17 mouse cellular contexts compared by ENCODE assay signal in genomic region chr4:54353657-54354390, GRCm38 (mm10).
A peak's percentile ranks its signal among the peaks of the same experiment; 100 is the strongest.
DNase-seq lines count a peak whose midpoint lies in the region; ATAC-seq and TF ChIP-seq lines count a peak whose summit lies in the region.
"Had no signal": no experiment of that assay in that cellular context is flagged by ENCODE, and none has a peak within 500 bp of the region (broad histone marks: within the 10 kb centered on the region; RNA-seq: fewer than 3 reads in every experiment).

No protein-coding gene starts in this region.

- peaks cover 15% of the 10 kb centered on the region for H3K4me1 ChIP-seq in midbrain, embryonic 10.5 days
- no peaks in the 10 kb centered on the region for H3K4me1 ChIP-seq in midbrain, postnatal 0 days (ENCODE audit: insufficient read depth, low read length)
- peaks cover 18% of the 10 kb centered on the region for H3K4me1 ChIP-seq in forebrain, embryonic 14.5 days (ENCODE audit: control insufficient read depth, insufficient read depth, low read length)
- H3K4me1 ChIP-seq in hindbrain, embryonic 16.5 days (ENCODE audit: control insufficient read depth, insufficient read depth, low read depth, low read length), result peaks cover 6% of the 10 kb centered on the region; the same call in 1 of the 2 replicates
- 0 out of 2 replicates have a peak, but pooled peaks cover 3% of the 10 kb centered on the region for H3K4me1 ChIP-seq in neural tube, embryonic 15.5 days
- H3K4me1 ChIP-seq: embryonic facial prominence, embryonic 13.5 days; liver, embryonic 12.5 days had no signal

- TF ChIP-seq CTCF in midbrain, postnatal 0 days (IDR thresholded peaks at IDR 0.05), result no peak

- H3K36me3 ChIP-seq in midbrain, embryonic 10.5 days, result no peaks in the 10 kb centered on the region
- no peaks in the 10 kb centered on the region for H3K36me3 ChIP-seq in midbrain, postnatal 0 days (ENCODE audit: insufficient read depth, low read length)
- no peaks in the 10 kb centered on the region for H3K36me3 ChIP-seq in forebrain, embryonic 14.5 days (ENCODE audit: control insufficient read depth, insufficient read depth, low read length)
- no peaks in the 10 kb centered on the region for H3K36me3 ChIP-seq in hindbrain, embryonic 16.5 days (ENCODE audit: control insufficient read depth, insufficient read depth, low read length)
- H3K36me3 ChIP-seq in neural tube, embryonic 15.5 days, result no peaks in the 10 kb centered on the region
- H3K36me3 ChIP-seq: embryonic facial prominence, embryonic 13.5 days; hindbrain, embryonic 15.5 days; liver, embryonic 12.5 days had no signal

- no peaks in the 10 kb centered on the region for H3K27me3 ChIP-seq in midbrain, embryonic 10.5 days (ENCODE audit: low read depth, poor library complexity, severe bottlenecking)
- no peaks in the 10 kb centered on the region for H3K27me3 ChIP-seq in midbrain, postnatal 0 days (ENCODE audit: insufficient read depth, low read length)
- H3K27me3 ChIP-seq in forebrain, embryonic 14.5 days (replicated peaks; ENCODE audit: control insufficient read depth, insufficient read depth, low read length), result no peaks in the 10 kb centered on the region
- no peaks in the 10 kb centered on the region for H3K27me3 ChIP-seq in hindbrain, embryonic 16.5 days (replicated peaks; ENCODE audit: control insufficient read depth, insufficient read depth, low read length)
- H3K27me3 ChIP-seq in neural tube, embryonic 15.5 days (replicated peaks), result no peaks in the 10 kb centered on the region
- H3K27me3 ChIP-seq: embryonic facial prominence, embryonic 13.5 days; hindbrain, embryonic 15.5 days; liver, embryonic 12.5 days had no signal

- no peak overlapping the region for H3K4me2 ChIP-seq in midbrain, postnatal 0 days (ENCODE audit: low read depth, low read length, poor library complexity, severe bottlenecking)
- no peak overlapping the region for H3K4me2 ChIP-seq in forebrain, embryonic 14.5 days (ENCODE audit: low read length)
- H3K4me2 ChIP-seq in hindbrain, embryonic 16.5 days (ENCODE audit: low read length), result no peak overlapping the region
- no peak overlapping the region for H3K4me2 ChIP-seq in neural tube, embryonic 15.5 days
- H3K4me2 ChIP-seq: embryonic facial prominence, embryonic 13.5 days; hindbrain, embryonic 15.5 days; liver, embryonic 12.5 days; lung, embryonic 14.5 days had no signal

- no peak overlapping the region for H3K9ac ChIP-seq in midbrain, postnatal 0 days (replicated peaks; ENCODE audit: low read length, poor library complexity, severe bottlenecking)
- no peak overlapping the region; the same call in 1 of the 2 replicates for H3K9ac ChIP-seq in forebrain, embryonic 14.5 days (ENCODE audit: low read length)
- H3K9ac ChIP-seq in hindbrain, embryonic 16.5 days (ENCODE audit: low read depth, low read length), result no peak overlapping the region
- H3K9ac ChIP-seq in neural tube, embryonic 15.5 days (replicated peaks), result no peak overlapping the region
- H3K9ac ChIP-seq: embryonic facial prominence, embryonic 13.5 days; hindbrain, embryonic 15.5 days; liver, embryonic 12.5 days; lung, embryonic 14.5 days had no signal

- H3K9me3 ChIP-seq in midbrain, embryonic 10.5 days (replicated peaks), result no peaks in the 10 kb centered on the region
- no peaks in the 10 kb centered on the region for H3K9me3 ChIP-seq in midbrain, postnatal 0 days (ENCODE audit: low read length)
- H3K9me3 ChIP-seq in forebrain, embryonic 14.5 days (replicated peaks; ENCODE audit: control insufficient read depth, low read length), result no peaks in the 10 kb centered on the region
- H3K9me3 ChIP-seq in hindbrain, embryonic 16.5 days (ENCODE audit: control insufficient read depth, low read length), result no peaks in the 10 kb centered on the region
- no peaks in the 10 kb centered on the region for H3K9me3 ChIP-seq in neural tube, embryonic 15.5 days (replicated peaks)
- H3K9me3 ChIP-seq: embryonic facial prominence, embryonic 13.5 days; hindbrain, embryonic 15.5 days; liver, embryonic 12.5 days had no signal

- H3K4me3 ChIP-seq in midbrain, embryonic 10.5 days, result no peak overlapping the region
- no peak overlapping the region for H3K4me3 ChIP-seq in midbrain, postnatal 0 days (ENCODE audit: low read depth, low read length)
- H3K4me3 ChIP-seq in forebrain, embryonic 14.5 days (ENCODE audit: low read depth, low read length), result no peak overlapping the region
- H3K4me3 ChIP-seq in hindbrain, embryonic 16.5 days (ENCODE audit: low read length), result no peak overlapping the region
- H3K4me3 ChIP-seq in neural tube, embryonic 15.5 days (replicated peaks), result no peak overlapping the region
- H3K4me3 ChIP-seq: embryonic facial prominence, embryonic 13.5 days; hindbrain, embryonic 15.5 days; liver, embryonic 12.5 days had no signal

- H3K27ac ChIP-seq in midbrain, embryonic 10.5 days (replicated peaks), result peak overlapping the region; percentile 77
- H3K27ac ChIP-seq in midbrain, postnatal 0 days (ENCODE audit: low read depth, low read length), result no peak overlapping the region
- peak overlapping the region; percentile 81 for H3K27ac ChIP-seq in forebrain, embryonic 14.5 days (ENCODE audit: low read depth, low read length)
- H3K27ac ChIP-seq in hindbrain, embryonic 16.5 days (ENCODE audit: low read depth, low read length), result 0 out of 2 replicates have a peak overlapping the region, but pooled peaks have one; percentile 39
- 0 out of 2 replicates have a peak overlapping the region, but pooled peaks have one; percentile 13 for H3K27ac ChIP-seq in neural tube, embryonic 15.5 days (replicated peaks)
- H3K27ac ChIP-seq: embryonic facial prominence, embryonic 13.5 days; hindbrain, embryonic 15.5 days; kidney, postnatal 0 days; liver, embryonic 12.5 days had no signal

- WGBS in midbrain, embryonic 10.5 days, result 71% methylated on average over 8 of the region's 8 CpGs
- 49% methylated on average over 8 of the region's 8 CpGs for WGBS in midbrain, postnatal 0 days
- WGBS in forebrain, embryonic 14.5 days, result 48% methylated on average over 8 of the region's 8 CpGs
- WGBS in hindbrain, embryonic 16.5 days, result 52% methylated on average over 8 of the region's 8 CpGs
- 35% methylated on average over 8 of the region's 8 CpGs for WGBS in neural tube, embryonic 15.5 days

- no peak for DNase-seq in midbrain, embryonic 10.5 days (ENCODE audit: low spot score)
- no peak for DNase-seq in midbrain, postnatal 0 days (ENCODE audit: low spot score)
- peak; percentile 32 for DNase-seq in forebrain, embryonic 14.5 days (ENCODE audit: low spot score)
- DNase-seq in adrenal gland, postnatal 36 days, result no peak
- no peak for DNase-seq in frontal cortex, postnatal 25 days (ENCODE audit: low spot score in 2 of 2)
- DNase-seq: adrenal gland, postnatal 10 days; cerebellum, adult 2 months; gastrocnemius, postnatal 14 days; kidney, adult 11 months; lung, embryonic 14.5 days; right cerebral cortex, adult 18-20 months had no signal

- no peak for ATAC-seq in midbrain, postnatal 0 days (ENCODE audit: low FRiP score)
- ATAC-seq in forebrain, embryonic 14.5 days, result peak; percentile 27
- ATAC-seq in hindbrain, embryonic 16.5 days, result no peak; the same call in 1 of the 2 replicates
- ATAC-seq in neural tube, embryonic 15.5 days (ENCODE audit: low FRiP score), result no peak
- ATAC-seq: liver, embryonic 12.5 days had no signal
